Mouse (Mus musculus): ENCODE results near the gene Mvd.

The Mvd gene

GRCm38 (mm10) chr8:122423217-122423616 lies 20.0 kb downstream of the Mvd start:
- no peak for DNase-seq

- peak in 1 of 2 experiments; percentile 26 for DNase-seq
Observed at GRCm38 (mm10) chr8:122421376-122422070, 21.7 kb downstream of the Mvd start, which contains the start of gene Il17c. TSS of gene Il17c (plus strand) at chr8:122422020.

GRCm38 (mm10) chr8:122419881-122420555 lies 23.2 kb downstream of the Mvd start:
- no peak for DNase-seq

- DNase-seq = no peak
Observed at GRCm38 (mm10) chr8:122415554-122415953, 27.7 kb downstream of the Mvd start.

- no peak for DNase-seq
Observed at GRCm38 (mm10) chr8:122414311-122414710, 28.9 kb downstream of the Mvd start.

GRCm38 (mm10) chr8:122407678-122408077 lies 35.5 kb downstream of the Mvd start:
- DNase-seq = no peak

- no peak for DNase-seq
Observed at GRCm38 (mm10) chr8:122405146-122405805, 37.9 kb downstream of the Mvd start.

- DNase-seq = no peak
Observed at GRCm38 (mm10) chr8:122398186-122398585, 45.0 kb downstream of the Mvd start.

GRCm38 (mm10) chr8:122395291-122395690 lies 47.9 kb downstream of the Mvd start:
- DNase-seq = no peak

- DNase-seq = no peak
Observed at GRCm38 (mm10) chr8:122393717-122394116, 49.5 kb downstream of the Mvd start.

GRCm38 (mm10) chr8:122390758-122391157 lies 52.5 kb downstream of the Mvd start:
- no peak for DNase-seq

GRCm38 (mm10) chr8:122389357-122389756 lies 53.9 kb downstream of the Mvd start:
- no peak for DNase-seq
